Mouse (Mus musculus) kidney, postnatal 0 days (tissue): ENCODE results near the gene Ralgps1. TPM values are rescaled to one million over a fixed set of nuclear protein-coding genes. Genes with fewer than 3 reads are reported as not detected.

Experiments used
- ATAC-seq: fragments of 200-750 bp; cut with Nextera tagmentation; replicated peaks from 2 replicates; pipeline ENCODE4 v1.8.0; 2017; ENCODE audit warnings: low read depth, moderate number of reproducible peaks, moderate TSS enrichment, moderate library complexity; ENCODE audit not compliant: low FRiP score
- DNase-seq: peaks from one replicate; pipeline ENCODE4 v3.0.0-alpha.2; 2016; ENCODE audit warnings: low spot score
- H3K27ac ChIP-seq: fragments of 300-500 bp; sonication (generic); 2 replicates; pipeline ENCODE4 v1.5.1; 2014; ENCODE audit warnings: mild to moderate bottlenecking
- H3K27me3 ChIP-seq: fragments of 300-500 bp; sonication (generic); 2 replicates; pipeline ENCODE4 v1.6.1; 2014; ENCODE audit warnings: low read length, mixed read lengths; ENCODE audit not compliant: insufficient read depth
- H3K36me3 ChIP-seq: fragments of 300-500 bp; sonication (generic); 2 replicates; pipeline ENCODE4 v1.6.1; 2014; ENCODE audit warnings: low read length, mixed read lengths; ENCODE audit not compliant: insufficient read depth
- H3K4me1 ChIP-seq: fragments of 300-500 bp; sonication (generic); replicated peaks from 2 replicates; pipeline ENCODE4 v1.6.1; 2014; ENCODE audit warnings: antibody characterized with exemption, low read length, mixed read lengths; ENCODE audit not compliant: insufficient read depth
- H3K4me2 ChIP-seq: fragments of 300-500 bp; sonication (generic); 2 replicates; pipeline ENCODE4 v1.6.1; 2014; ENCODE audit warnings: mild to moderate bottlenecking, low read length, moderate library complexity, mixed read lengths
- H3K4me3 ChIP-seq: fragments of 300-500 bp; sonication (generic); replicated peaks from 2 replicates; pipeline ENCODE4 v1.5.1; 2014; ENCODE audit warnings: low read depth, low read length
- H3K9ac ChIP-seq: fragments of 300-500 bp; sonication (generic); 2 replicates; pipeline ENCODE4 v1.6.1; 2014; ENCODE audit warnings: low read depth, low read length
- H3K9me3 ChIP-seq: fragments of 300-500 bp; sonication (generic); replicated peaks from 2 replicates; pipeline ENCODE4 v1.6.1; 2016; ENCODE audit warnings: low read length, inconsistent platforms, mixed read lengths
- CTCF ChIP-seq: IDR thresholded peaks from 2 replicates; pipeline ENCODE4 v1.5.1; 2016; ENCODE audit warnings: antibody characterized with exemption, low read depth, mild to moderate bottlenecking, moderate library complexity
- WGBS: fragments of 180-500 bp; shearing (Covaris S2); extraction: QIAGEN DNeasy Blood & Tissue Kit; methylation state at CpG from one replicate; pipeline ENCODE4 v1.1.7; 2014; 5-methylcytosine and 5-hydroxymethylcytosine counted together
- polyA plus RNA-seq: library from polyadenylated mRNA; unstranded; fragments of >200 nt; fragmentation: Nextera tagmentation; extraction: Ambion mirVana; gene quantifications from 2 replicates; pipeline ENCODE4 v1.2.1, GENCODE M21; 2015

Gene Ralgps1
- polyA plus RNA-seq, 1 experiment from 2014 or later = 3.1 TPM

DNA sequence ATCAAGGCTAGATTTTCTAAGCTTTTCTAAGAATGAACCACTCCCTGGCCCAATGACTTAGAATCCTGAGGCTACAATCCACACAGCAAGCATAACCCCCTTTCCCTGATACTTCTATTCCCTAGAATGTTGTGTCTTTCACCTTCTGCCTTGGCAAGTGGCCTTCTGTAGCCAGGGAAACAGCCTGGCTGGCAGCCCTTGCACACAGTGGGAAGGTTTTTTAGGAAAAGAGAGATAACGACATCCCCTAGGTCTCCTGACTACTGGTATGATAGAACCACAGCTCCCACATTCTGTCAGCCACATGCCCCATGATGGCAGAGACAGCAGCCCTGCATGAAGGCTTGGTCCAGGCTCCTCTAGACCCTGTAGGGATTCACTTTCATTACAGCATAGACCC lies 99.8 kb downstream of the Ralgps1 start:
- ATAC-seq (no peak), DNase-seq (no peak)
- peaks cover 3% of the 10 kb centered on the region; the same call in 1 of the 2 replicates for H3K36me3 ChIP-seq
- H3K4me2 ChIP-seq = no peak overlapping the region
- H3K27me3 ChIP-seq = no peaks in the 10 kb centered on the region
- no peak overlapping the region for H3K4me3 ChIP-seq
- H3K9me3 ChIP-seq = no peaks in the 10 kb centered on the region
- no peak overlapping the region for H3K9ac ChIP-seq
- 55% methylated on average over 1 of the region's 1 CpGs for WGBS
- H3K27ac ChIP-seq = no peak overlapping the region
- H3K4me1 ChIP-seq = no peaks in the 10 kb centered on the region
- TF ChIP-seq CTCF = no peak

DNA sequence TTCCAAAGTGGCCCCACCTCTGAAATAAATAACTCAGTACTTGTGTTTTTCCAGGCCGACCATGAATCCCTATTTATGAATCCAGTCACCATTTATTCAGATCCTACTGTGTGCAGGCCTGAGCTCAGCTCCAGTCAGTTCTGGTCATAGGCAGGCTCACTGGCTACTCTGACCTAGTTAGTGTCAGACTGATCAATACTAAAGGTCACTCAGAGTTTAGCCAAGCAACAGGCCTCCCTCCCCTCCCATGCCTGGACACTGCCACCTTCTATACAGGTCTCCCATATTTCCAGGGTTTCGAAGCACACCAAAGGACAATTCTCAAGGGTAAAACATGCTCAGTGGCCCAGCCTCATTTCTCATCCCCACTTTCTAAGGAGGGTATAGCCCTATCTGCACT lies 100.7 kb downstream of the Ralgps1 start:
- H3K9me3 ChIP-seq = no peaks in the 10 kb centered on the region
- 79% methylated on average over 2 of the region's 2 CpGs for WGBS
- TF ChIP-seq CTCF = no peak
- no peaks in the 10 kb centered on the region for H3K4me1 ChIP-seq
- H3K4me2 ChIP-seq = no peak overlapping the region
- H3K4me3 ChIP-seq = no peak overlapping the region
- no peaks in the 10 kb centered on the region for H3K27me3 ChIP-seq
- H3K27ac ChIP-seq = no peak overlapping the region
- H3K9ac ChIP-seq = no peak overlapping the region
- peaks cover 3% of the 10 kb centered on the region; the same call in 1 of the 2 replicates for H3K36me3 ChIP-seq
- ATAC-seq = no peak
- no peak for DNase-seq

DNA sequence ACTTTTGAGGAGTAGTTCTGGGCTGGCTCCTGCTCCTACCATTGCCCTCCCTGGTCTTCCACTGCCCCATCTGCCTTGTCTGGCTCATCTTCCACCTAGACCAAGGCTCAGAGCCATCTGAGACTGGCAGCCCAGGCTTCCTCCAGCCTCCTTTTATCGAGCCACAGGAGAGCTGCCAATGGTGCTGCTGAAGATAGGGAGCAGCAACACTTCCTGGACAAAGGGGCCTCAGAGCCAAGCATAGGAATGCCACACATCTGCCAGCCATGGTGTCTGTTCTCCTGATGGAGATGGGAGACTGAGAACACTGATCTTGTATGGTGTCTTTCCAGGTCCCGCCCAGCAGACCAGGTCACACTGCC lies 102.2 kb downstream of the Ralgps1 start:
- Histone ChIP-seq H3K36me3 (peaks cover 3% of the 10 kb centered on the region; the same call in 1 of the 2 replicates), H3K4me2 (no peak overlapping the region), H3K9ac (no peak overlapping the region), H3K27ac (no peak overlapping the region), H3K27me3 (no peaks in the 10 kb centered on the region), H3K9me3 (no peaks in the 10 kb centered on the region), H3K4me3 (no peak overlapping the region), H3K4me1 (no peaks in the 10 kb centered on the region)
- ATAC-seq = no peak
- no peak for DNase-seq
- TF ChIP-seq CTCF = no peak
- 78% methylated on average over 2 of the region's 2 CpGs for WGBS

DNA sequence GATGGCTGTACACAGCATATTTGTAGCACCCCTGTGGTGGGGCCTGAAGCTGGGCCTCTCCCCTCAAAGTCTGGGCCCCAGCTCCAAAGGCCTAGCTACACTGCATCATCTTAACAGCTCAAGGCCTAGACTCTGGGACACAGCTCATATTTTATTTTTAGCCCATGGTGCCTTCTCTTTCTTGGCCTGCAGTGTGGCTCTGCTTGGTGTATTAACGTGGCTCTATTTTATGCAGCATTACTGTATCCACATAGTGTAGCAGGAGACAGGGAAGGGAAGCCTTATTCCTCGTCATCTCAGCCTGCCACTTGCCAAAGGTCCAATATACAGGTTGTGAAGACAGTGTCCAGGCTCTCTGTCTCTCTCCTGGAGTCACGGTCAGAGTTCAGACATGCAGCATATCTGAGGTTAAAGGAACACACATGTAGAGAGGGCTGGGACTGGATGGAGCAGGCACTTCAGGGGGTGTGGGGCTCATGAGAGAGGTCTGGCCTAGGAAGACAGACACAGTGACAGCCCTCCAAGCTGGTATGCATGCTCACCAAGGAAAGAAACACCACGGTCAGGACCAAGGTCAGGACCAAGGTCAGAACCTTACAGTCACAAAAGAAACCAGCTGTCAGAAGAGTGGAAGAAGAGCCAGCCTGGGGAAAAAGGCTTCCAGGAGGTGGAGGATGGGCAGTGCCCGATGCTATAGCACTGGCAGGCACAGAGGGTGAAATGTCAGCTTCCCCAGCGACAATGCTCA lies 102.7 kb downstream of the Ralgps1 start:
- DNase-seq (no peak), ATAC-seq (no peak)
- 60% methylated on average over 6 of the region's 6 CpGs for WGBS
- Histone ChIP-seq H3K4me3 (no peak overlapping the region), H3K36me3 (peaks cover 3% of the 10 kb centered on the region; the same call in 1 of the 2 replicates), H3K9ac (no peak overlapping the region), H3K4me1 (no peaks in the 10 kb centered on the region), H3K27ac (no peak overlapping the region), H3K9me3 (no peaks in the 10 kb centered on the region), H3K27me3 (no peaks in the 10 kb centered on the region), H3K4me2 (no peak overlapping the region)
- TF ChIP-seq CTCF = no peak

DNA sequence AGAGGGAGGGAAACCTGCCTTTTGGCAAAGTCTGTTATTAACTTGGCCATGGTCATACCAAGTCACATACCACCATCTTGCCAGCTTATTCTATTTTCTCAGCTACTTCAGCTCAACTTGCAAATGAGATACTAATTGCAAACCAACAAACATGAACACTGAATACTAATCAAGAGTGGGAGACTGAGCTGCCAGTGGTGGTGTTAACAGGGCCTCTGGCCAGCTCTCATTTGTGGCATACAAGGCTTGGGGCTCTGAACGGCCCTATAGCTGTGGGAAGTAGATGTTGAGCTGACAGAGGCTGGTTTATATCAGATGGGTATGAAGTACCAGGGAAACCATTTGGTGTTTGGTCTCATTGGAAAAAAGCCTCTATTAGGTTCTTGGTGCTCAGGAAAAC lies 104.2 kb downstream of the Ralgps1 start:
- Histone ChIP-seq H3K9ac (no peak overlapping the region), H3K27me3 (no peaks in the 10 kb centered on the region), H3K27ac (no peak overlapping the region), H3K9me3 (no peaks in the 10 kb centered on the region), H3K36me3 (no peaks in the 10 kb centered on the region), H3K4me3 (no peak overlapping the region), H3K4me1 (no peaks in the 10 kb centered on the region), H3K4me2 (no peak overlapping the region)
- 78% methylated on average over 1 of the region's 1 CpGs for WGBS
- DNase-seq (no peak), ATAC-seq (no peak)
- no peak for TF ChIP-seq CTCF

DNA sequence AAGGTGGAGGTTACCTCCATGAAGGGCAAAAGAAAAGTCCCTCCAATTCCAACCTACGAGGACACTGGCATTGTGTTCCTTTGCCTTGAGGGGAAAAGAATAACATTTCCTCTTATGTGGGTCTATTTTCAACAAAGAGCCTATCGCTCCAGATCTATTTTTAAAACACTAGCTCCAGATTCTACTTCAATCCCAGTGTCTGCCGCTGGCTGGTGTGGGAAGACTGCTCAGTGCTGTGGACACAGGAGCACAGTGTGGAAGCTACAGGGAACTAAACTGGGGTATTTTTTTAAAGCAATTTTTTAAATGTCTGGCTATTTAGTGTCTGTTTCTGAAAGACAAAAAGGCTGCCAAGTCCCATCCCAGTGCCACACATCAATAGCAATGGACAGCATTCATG lies 105.5 kb downstream of the Ralgps1 start:
- Histone ChIP-seq H3K4me2 (no peak overlapping the region), H3K9me3 (no peaks in the 10 kb centered on the region), H3K27ac (no peak overlapping the region), H3K36me3 (no peaks in the 10 kb centered on the region), H3K9ac (no peak overlapping the region; the same call in 1 of the 2 replicates), H3K27me3 (no peaks in the 10 kb centered on the region), H3K4me1 (no peaks in the 10 kb centered on the region), H3K4me3 (no peak overlapping the region)
- no peak for ATAC-seq
- DNase-seq = no peak
- no peak for TF ChIP-seq CTCF
- WGBS = 58% methylated on average over 3 of the region's 3 CpGs

DNA sequence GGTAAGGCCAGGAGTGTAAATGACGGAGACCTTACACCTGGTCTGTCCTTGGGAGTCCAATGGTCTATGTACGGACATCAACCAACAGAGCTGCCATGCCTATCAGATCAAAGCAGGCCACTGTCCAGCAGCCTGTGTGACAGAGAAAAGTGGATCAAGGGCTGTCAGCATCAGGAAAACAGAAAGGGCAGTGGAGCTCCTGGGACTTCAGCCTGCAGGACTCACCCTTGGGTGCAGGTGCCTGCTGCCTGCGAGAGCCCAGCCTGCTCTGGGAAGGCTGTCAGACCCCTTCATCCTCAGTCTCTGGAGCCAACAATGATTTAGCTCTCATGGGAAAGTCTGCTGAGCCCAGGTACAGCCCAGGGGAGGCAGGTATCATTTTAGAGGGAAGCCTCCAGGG lies 109.8 kb downstream of the Ralgps1 start:
- H3K9me3 ChIP-seq = no peaks in the 10 kb centered on the region
- no peak overlapping the region for H3K27ac ChIP-seq
- 86% methylated on average over 3 of the region's 3 CpGs for WGBS
- no peak for TF ChIP-seq CTCF
- ATAC-seq (no peak), DNase-seq (no peak)
- no peak overlapping the region for H3K9ac ChIP-seq
- no peak overlapping the region for H3K4me3 ChIP-seq
- H3K4me1 ChIP-seq = no peaks in the 10 kb centered on the region
- H3K27me3 ChIP-seq = no peaks in the 10 kb centered on the region
- no peaks in the 10 kb centered on the region for H3K36me3 ChIP-seq
- no peak overlapping the region for H3K4me2 ChIP-seq
